Comparison of ENCODE assay signal across 8 mouse cellular contexts in the genomic region with DNA sequence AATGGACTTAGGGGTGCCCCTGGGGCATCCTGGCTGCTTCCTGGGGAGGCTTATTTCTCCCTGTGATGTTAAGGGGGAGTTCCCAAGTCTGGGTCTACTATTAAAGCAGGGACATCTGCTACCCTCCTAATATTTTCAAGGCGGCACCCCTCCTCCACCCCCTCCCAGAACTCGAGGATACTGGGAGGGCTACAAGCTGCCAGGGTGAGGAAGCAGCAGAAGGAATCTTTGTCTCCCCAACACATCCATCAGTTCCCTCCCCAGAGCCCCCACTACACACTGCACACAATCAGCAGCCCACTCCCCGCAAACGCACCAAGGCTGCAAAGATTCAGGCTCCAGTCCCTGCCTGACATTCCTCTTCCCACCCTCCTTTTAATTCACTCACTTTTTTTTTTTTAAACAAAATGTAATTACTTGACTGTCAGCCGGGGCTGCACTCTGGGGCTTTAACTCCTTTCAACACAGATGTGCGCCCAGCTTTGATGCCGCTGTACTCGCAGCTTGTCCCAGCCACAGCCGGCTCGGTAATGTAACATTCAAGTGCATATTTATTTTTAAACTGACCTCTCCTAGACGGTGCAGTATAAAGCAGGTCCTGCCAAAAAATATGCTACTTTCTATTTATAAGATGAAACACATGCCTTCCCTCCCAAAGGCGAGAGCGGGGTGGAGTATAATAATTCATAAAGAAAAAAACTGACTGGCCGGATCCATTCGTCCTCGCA. TPM values are rescaled to one million over a fixed set of nuclear protein-coding genes. Genes with fewer than 3 reads are reported as not detected.
A peak's percentile ranks its signal among the peaks of the same experiment; 100 is the strongest.
DNase-seq lines count a peak whose midpoint lies in the region; ATAC-seq and TF ChIP-seq lines count a peak whose summit lies in the region.

No protein-coding gene starts in this region.

- DNase-seq in 416B (ENCODE audit: low read depth) (peak; percentile 18), MEL (ENCODE audit: low read depth, low spot score) (no peak)
- DNase-seq in gastrocnemius, adult 2 months, result peak; percentile 74
- DNase-seq in adrenal gland, postnatal 10 days, result no peak
- no peak for DNase-seq in left cerebral cortex, adult 9 months (ENCODE audit: low spot score in 2 of 2)
- no peak for DNase-seq in urinary bladder, postnatal 25 days (ENCODE audit: low spot score)

- intact Hi-C loops in gastrocnemius, adult 2 months (cut with DNase I), result loop anchor here (10.0 kb wide), 3 partner anchors 59 to 239 kb away; no protein-coding TSS in a partner anchor

- H3K27me3 ChIP-seq in MEL (ENCODE audit: control insufficient read depth in 1 of 2, insufficient read depth in 2 of 2, low read length in 2 of 2), result no peaks in the 10 kb centered on the region
- peaks cover 5% of the 10 kb centered on the region; the same call in 1 of the 2 replicates for H3K27me3 ChIP-seq in kidney, embryonic 16.5 days (ENCODE audit: insufficient read depth, low read length)
- H3K27me3 ChIP-seq in midbrain, embryonic 16.5 days (ENCODE audit: control insufficient read depth, insufficient read depth, low read depth, low read length), result no peaks in the 10 kb centered on the region

- H3K4me2 ChIP-seq in kidney, embryonic 16.5 days (replicated peaks; ENCODE audit: low read depth, low read length), result peak overlapping the region; percentile 100
- peak overlapping the region; percentile 86 for H3K4me2 ChIP-seq in midbrain, embryonic 16.5 days (ENCODE audit: low read length)

- peak overlapping the region; percentile 68 to 73 for H3K4me3 ChIP-seq in MEL (ENCODE audit: control insufficient read depth in 1 of 2, insufficient read depth in 1 of 2, low read depth in 2 of 2, low read length in 2 of 2)
- H3K4me3 ChIP-seq in gastrocnemius, adult 2 months, result peak overlapping the region; percentile 89
- H3K4me3 ChIP-seq in kidney, embryonic 16.5 days (ENCODE audit: low read length), result peak overlapping the region; percentile 74
- peak overlapping the region; percentile 83 for H3K4me3 ChIP-seq in midbrain, embryonic 16.5 days (ENCODE audit: low read depth, low read length)

- no peak for TF ChIP-seq CTCF in MEL (IDR thresholded peaks at IDR 0.05 in 2 of 3, conservative IDR thresholded peaks at IDR 0.05 in 1 of 3; ENCODE audit: control insufficient read depth in 1 of 3, insufficient read depth in 1 of 3, low read depth in 2 of 3, low read length in 3 of 3, poor library complexity in 1 of 3, severe bottlenecking in 1 of 3)
- no peak for TF ChIP-seq CTCF in gastrocnemius, adult 2 months (IDR thresholded peaks at IDR 0.05)

- H3K36me3 ChIP-seq in MEL (ENCODE audit: control insufficient read depth in 1 of 2, insufficient read depth in 2 of 2, low read length in 2 of 2), result no peaks in the 10 kb centered on the region
- no peaks in the 10 kb centered on the region for H3K36me3 ChIP-seq in kidney, embryonic 16.5 days (ENCODE audit: insufficient read depth, low read length)
- H3K36me3 ChIP-seq in midbrain, embryonic 16.5 days (ENCODE audit: control insufficient read depth, insufficient read depth, low read length), result 0 out of 2 replicates have a peak, but pooled peaks cover 2% of the 10 kb centered on the region

- no peak for TF ChIP-seq EP300 in MEL (IDR thresholded peaks at IDR 0.05; ENCODE audit: low read depth in 1 of 2, low read length in 2 of 2)

- no peak for TF ChIP-seq RAD21 in MEL (IDR thresholded peaks at IDR 0.05; ENCODE audit: low read depth, low read length)

- no peaks in the 10 kb centered on the region for H3K9me3 ChIP-seq in MEL (replicated peaks; ENCODE audit: insufficient read depth, low read length)
- no peaks in the 10 kb centered on the region for H3K9me3 ChIP-seq in kidney, embryonic 16.5 days (ENCODE audit: low read length)
- H3K9me3 ChIP-seq in midbrain, embryonic 16.5 days (replicated peaks; ENCODE audit: control insufficient read depth, low read length, poor library complexity, severe bottlenecking), result no peaks in the 10 kb centered on the region

- H3K4me1 ChIP-seq in MEL (ENCODE audit: control insufficient read depth in 1 of 2, insufficient read depth in 2 of 2, low read length in 2 of 2), result 0 out of 4 replicates have a peak, but pooled peaks cover 0 to 6% of the 10 kb centered on the region in 2 experiments
- H3K4me1 ChIP-seq in kidney, embryonic 16.5 days (ENCODE audit: insufficient read depth, low read length), result peaks cover 10% of the 10 kb centered on the region
- peaks cover 25% of the 10 kb centered on the region for H3K4me1 ChIP-seq in midbrain, embryonic 16.5 days (ENCODE audit: control insufficient read depth, insufficient read depth, low read length)

- no peak overlapping the region; the same call in 1 of the 2 replicates for H3K27ac ChIP-seq in MEL (ENCODE audit: control insufficient read depth, low read depth, low read length)
- H3K27ac ChIP-seq in gastrocnemius, adult 2 months, result peak overlapping the region; percentile 97
- peak overlapping the region; percentile 30; the same call in 1 of the 2 replicates for H3K27ac ChIP-seq in kidney, embryonic 16.5 days (ENCODE audit: low read length)
- peak overlapping the region; percentile 98 for H3K27ac ChIP-seq in midbrain, embryonic 16.5 days (ENCODE audit: low read length)

- H3K9ac ChIP-seq in MEL (ENCODE audit: control insufficient read depth, low read depth, low read length, poor library complexity, severe bottlenecking), result peak overlapping the region; percentile 45
- H3K9ac ChIP-seq in kidney, embryonic 16.5 days (replicated peaks; ENCODE audit: low read length), result peak overlapping the region; percentile 80
- peak overlapping the region; percentile 98 for H3K9ac ChIP-seq in midbrain, embryonic 16.5 days (ENCODE audit: low read depth, low read length)

- 7% methylated on average over 16 of the region's 16 CpGs for WGBS in kidney, embryonic 16.5 days
- WGBS in midbrain, embryonic 16.5 days, result 2% methylated on average over 16 of the region's 16 CpGs

- no peaks in the 10 kb centered on the region; the same call in none of the 2 replicates for H3K79me2 ChIP-seq in MEL (ENCODE audit: control insufficient read depth, insufficient read depth, low read length, poor library complexity)

- TF ChIP-seq POLR2A in MEL (IDR thresholded peaks at IDR 0.05; ENCODE audit: control insufficient read depth in 1 of 2, insufficient read depth in 1 of 2, low read depth in 1 of 2, low read length in 2 of 2, poor library complexity in 1 of 2), result no peak

- ATAC-seq in kidney, embryonic 16.5 days (ENCODE audit: low FRiP score, low TSS enrichment), result no peak
- ATAC-seq in midbrain, embryonic 16.5 days, result no peak

TF ChIP-seq in MEL, 35 proteins besides CTCF, POLR2A, EP300 and RAD21:
- TF ChIP-seq ZKSCAN1 (IDR thresholded peaks at IDR 0.05; ENCODE audit: low read depth, low read length), result no peak
- TF ChIP-seq MXI1 (IDR thresholded peaks at IDR 0.05; ENCODE audit: low read depth, low read length), result peak; percentile 11; the same call in 1 of the 2 replicates

RNA-seq across cellular contexts. Expression of a gene that starts 1.3 kb away (rescaled TPM):
- 4.2 and 4.6 TPM in 2 replicates for total RNA-seq in MEL (2012; rRNA removed)
- 1 to 10 TPM in 1 of 2 experiments, not detected in 1; 8.4 TPM for polyA plus RNA-seq in MEL (2012; ENCODE audit: insufficient read depth in 1 of 2, insufficient read length in 2 of 2, low read depth in 1 of 2, low replicate concordance in 2 of 2, missing spikeins in 1 of 2)
- total RNA-seq in gastrocnemius, adult 2 months (2021), result 10 to 100 TPM; 38.0 to 47.7 TPM
- 52.2 and 56.8 TPM in 2 replicates for polyA plus RNA-seq in kidney, embryonic 16.5 days (2015; fragmentation: Nextera tagmentation; extraction: Ambion mirVana)
- polyA plus RNA-seq in midbrain, embryonic 16.5 days (2015; fragmentation: Nextera tagmentation; extraction: Ambion mirVana), result 49.4 and 49.7 TPM in 2 replicates
- total RNA-seq in adrenal gland, postnatal 10 days (2021), result 10 to 100 TPM; 15.6 to 17.6 TPM

Comparison
In these comparisons a context has a peak if more than half of its experiments do, and no peak if none do; other contexts are left out.
1. DNase-seq: peak in 416B (single experiment) and gastrocnemius, adult 2 months (single experiment); none in MEL (single experiment), adrenal gland, postnatal 10 days (single experiment), left cerebral cortex, adult 9 months (0 of 2) and urinary bladder, postnatal 25 days (single experiment).
2. H3K9ac ChIP-seq: peak in every context shown above with its lines; median percentile 98 in midbrain, embryonic 16.5 days; 80 in kidney, embryonic 16.5 days; 45 in MEL.
3. Peak in every context shown above with its lines, with median percentiles within 50 percentile points of each other: H3K4me3 ChIP-seq.